Mouse (Mus musculus) liver, embryonic 12.5 days (tissue): ENCODE results near the gene Phkg1. TPM values are rescaled to one million over a fixed set of nuclear protein-coding genes. Genes with fewer than 3 reads are reported as not detected.

Source experiments
- ATAC-seq: fragments of 200-750 bp; cut with Nextera tagmentation; 2 replicates; pipeline ENCODE4 v1.8.0; 2017; ENCODE audit warnings: moderate number of reproducible peaks, mild to moderate bottlenecking, moderate library complexity
- H3K27ac ChIP-seq: fragments of 300-500 bp; sonication (generic); 2 replicates; pipeline ENCODE4 v1.5.1; 2016; ENCODE audit warnings: mild to moderate bottlenecking
- H3K27me3 ChIP-seq: fragments of 300-500 bp; sonication (generic); replicated peaks from 2 replicates; pipeline ENCODE4 v1.6.1; 2016; ENCODE audit warnings: mild to moderate bottlenecking, moderate library complexity
- H3K36me3 ChIP-seq: fragments of 300-500 bp; sonication (generic); 2 replicates; pipeline ENCODE4 v1.6.1; 2016; ENCODE audit warnings: mild to moderate bottlenecking, moderate library complexity
- H3K4me1 ChIP-seq: fragments of 300-500 bp; sonication (generic); 2 replicates; pipeline ENCODE4 v1.6.1; 2016
- H3K4me2 ChIP-seq: fragments of 300-500 bp; sonication (generic); 2 replicates; pipeline ENCODE4 v1.6.1; 2016; ENCODE audit warnings: mild to moderate bottlenecking, moderate library complexity
- H3K4me3 ChIP-seq: fragments of 300-500 bp; sonication (generic); 2 replicates; pipeline ENCODE4 v1.5.1; 2016; ENCODE audit warnings: mild to moderate bottlenecking, moderate library complexity
- H3K9ac ChIP-seq: fragments of 300-500 bp; sonication (generic); 2 replicates; pipeline ENCODE4 v1.6.1; 2016; ENCODE audit warnings: mild to moderate bottlenecking, moderate library complexity
- H3K9me3 ChIP-seq: fragments of 300-500 bp; sonication (generic); replicated peaks from 2 replicates; pipeline ENCODE4 v1.6.1; 2016; ENCODE audit warnings: mild to moderate bottlenecking, moderate library complexity
- WGBS: fragments of 180-500 bp; shearing (Covaris S2); methylation state at CpG from one replicate; pipeline ENCODE4 v1.1.7; 2016; ENCODE audit not compliant: insufficient replicate concordance; 5-methylcytosine and 5-hydroxymethylcytosine counted together
- polyA plus RNA-seq: library from polyadenylated mRNA; unstranded; fragments of >200 nt; fragmentation: Nextera tagmentation; extraction: Ambion mirVana; gene quantifications from 2 replicates; pipeline ENCODE4 v1.2.1, GENCODE M21; 2016

Phkg1 gene
- polyA plus RNA-seq, 1 experiment from 2014 or later, result 0.23 TPM

GRCm38 (mm10) chr5:129865841-129866240 lies 32.5 kb downstream of the Phkg1 start:
- 65% methylated on average over 12 of the region's 12 CpGs for WGBS
- H3K27ac ChIP-seq, result no peak overlapping the region
- H3K36me3 ChIP-seq, result peaks cover 21% of the 10 kb centered on the region

GRCm38 (mm10) chr5:129864467-129864866 lies 33.9 kb downstream of the Phkg1 start:
- no peak for ATAC-seq
- Histone ChIP-seq H3K27ac (no peak overlapping the region), H3K9me3 (no peaks in the 10 kb centered on the region; the same call in 1 of the 2 replicates), H3K27me3 (no peaks in the 10 kb centered on the region; the same call in 1 of the 2 replicates), H3K9ac (peak overlapping the region; percentile 30; the same call in 1 of the 2 replicates), H3K4me2 (peak overlapping the region; percentile 47), H3K36me3 (peaks cover 35% of the 10 kb centered on the region), H3K4me3 (no peak overlapping the region), H3K4me1 (peaks cover 15% of the 10 kb centered on the region)
- WGBS, result 12% methylated on average over 18 of the region's 18 CpGs

More at GRCm38 (mm10) chr5:129865841-129866240, 32.5 kb downstream of the Phkg1 start:
- H3K27me3 ChIP-seq, result no peaks in the 10 kb centered on the region; the same call in 1 of the 2 replicates
- H3K9me3 ChIP-seq, result no peaks in the 10 kb centered on the region; the same call in 1 of the 2 replicates
- H3K4me3 ChIP-seq, result no peak overlapping the region
- H3K4me1 ChIP-seq, result peaks cover 15% of the 10 kb centered on the region
- no peak for ATAC-seq
- no peak overlapping the region for H3K9ac ChIP-seq
- no peak overlapping the region for H3K4me2 ChIP-seq

- no peaks in the 10 kb centered on the region; the same call in 1 of the 2 replicates for H3K9me3 ChIP-seq
- H3K4me1 ChIP-seq, result peaks cover 15% of the 10 kb centered on the region
- H3K36me3 ChIP-seq, result peaks cover 54% of the 10 kb centered on the region
- H3K4me2 ChIP-seq, result no peak overlapping the region
- ATAC-seq, result no peak
- H3K27ac ChIP-seq, result no peak overlapping the region
- 90% methylated on average over 6 of the region's 6 CpGs for WGBS
- no peak overlapping the region for H3K9ac ChIP-seq
- no peak overlapping the region for H3K4me3 ChIP-seq
- no peaks in the 10 kb centered on the region; the same call in 1 of the 2 replicates for H3K27me3 ChIP-seq
Measured at GRCm38 (mm10) chr5:129862325-129862724, 36.0 kb downstream of the Phkg1 start.

- WGBS, result 82% methylated on average over 5 of the region's 5 CpGs
- Histone ChIP-seq H3K27ac (no peak overlapping the region), H3K36me3 (peaks cover 83% of the 10 kb centered on the region), H3K4me2 (no peak overlapping the region), H3K4me1 (no peaks in the 10 kb centered on the region), H3K4me3 (no peak overlapping the region), H3K9me3 (no peaks in the 10 kb centered on the region), H3K27me3 (no peaks in the 10 kb centered on the region), H3K9ac (no peak overlapping the region)
- no peak for ATAC-seq
Measured at GRCm38 (mm10) chr5:129856414-129856813, 41.9 kb downstream of the Phkg1 start.

- Histone ChIP-seq H3K27ac (no peak overlapping the region), H3K4me3 (no peak overlapping the region), H3K27me3 (no peaks in the 10 kb centered on the region), H3K9me3 (no peaks in the 10 kb centered on the region), H3K4me1 (no peaks in the 10 kb centered on the region), H3K4me2 (no peak overlapping the region), H3K36me3 (peaks cover 80% of the 10 kb centered on the region), H3K9ac (no peak overlapping the region)
- WGBS, result 61% methylated on average over 5 of the region's 5 CpGs
- ATAC-seq, result no peak
Measured at GRCm38 (mm10) chr5:129855163-129855562, 43.2 kb downstream of the Phkg1 start.

- 43% methylated on average over 8 of the region's 8 CpGs for WGBS
- Histone ChIP-seq H3K36me3 (peaks cover 46% of the 10 kb centered on the region), H3K27me3 (no peaks in the 10 kb centered on the region), H3K27ac (peak overlapping the region; percentile 79; the same call in 1 of the 2 replicates), H3K4me3 (peak overlapping the region; percentile 71), H3K9ac (peak overlapping the region; percentile 79), H3K9me3 (no peaks in the 10 kb centered on the region), H3K4me1 (peaks cover 27% of the 10 kb centered on the region), H3K4me2 (peak overlapping the region; percentile 73)
- no peak for ATAC-seq
Measured at GRCm38 (mm10) chr5:129847558-129847820, 50.9 kb downstream of the Phkg1 start.

GRCm38 (mm10) chr5:129846752-129847557 lies 51.4 kb downstream of the Phkg1 start, which contains the start of gene Sumf2:
Gene Sumf2, plus strand, starts transcription at chr5:129846986.
- Histone ChIP-seq H3K36me3 (peaks cover 46% of the 10 kb centered on the region), H3K27me3 (no peaks in the 10 kb centered on the region), H3K9me3 (no peaks in the 10 kb centered on the region), H3K9ac (peak within 1 kb of the TSS; percentile 79), H3K4me2 (peak within 1 kb of the TSS; percentile 73), H3K27ac (peak within 1 kb of the TSS; percentile 79), H3K4me3 (peak within 1 kb of the TSS; percentile 71), H3K4me1 (peaks cover 27% of the 10 kb centered on the region)
- WGBS, result 9% methylated on average over 22 of the region's 22 CpGs
- ATAC-seq, result peak; percentile 98

- Histone ChIP-seq H3K27me3 (no peaks in the 10 kb centered on the region), H3K4me3 (no peak overlapping the region), H3K4me2 (no peak overlapping the region), H3K4me1 (peaks cover 27% of the 10 kb centered on the region), H3K9ac (no peak overlapping the region), H3K9me3 (no peaks in the 10 kb centered on the region), H3K27ac (0 out of 2 replicates have a peak overlapping the region, but pooled peaks have one; percentile 41), H3K36me3 (peaks cover 33% of the 10 kb centered on the region)
- no peak for ATAC-seq
- WGBS, result 90% methylated on average over 5 of the region's 5 CpGs
Measured at GRCm38 (mm10) chr5:129844848-129845247, 53.5 kb downstream of the Phkg1 start.

Other genes with a start within 250 kb of the Phkg1 start
- 1.2 TPM in 2 replicates for gene Zfp11, start 228.4 kb downstream of the Phkg1 start, polyA plus RNA-seq
- gene Sept14, start 190.0 kb downstream of the Phkg1 start, polyA plus RNA-seq, result not detected in 2 replicates
- 139 and 145 TPM in 2 replicates for gene Mrps17, start 183.1 kb downstream of the Phkg1 start, polyA plus RNA-seq
- gene Nipsnap2, start 173.5 kb downstream of the Phkg1 start, polyA plus RNA-seq, result 32.8 and 36.9 TPM in 2 replicates
- gene Psph, start 111.1 kb downstream of the Phkg1 start, polyA plus RNA-seq, result 88.0 and 88.7 TPM in 2 replicates
- 34.1 and 36.2 TPM in 2 replicates for gene Sumf2, start 51.6 kb downstream of the Phkg1 start, polyA plus RNA-seq
- gene Chchd2, start 11.1 kb downstream of the Phkg1 start, polyA plus RNA-seq, result 607 and 628 TPM in 2 replicates
- gene Zbed5, start 2.8 kb downstream of the Phkg1 start, polyA plus RNA-seq, result 1.7 and 1.8 TPM in 2 replicates
- 0.87 and 0.92 TPM in 2 replicates for gene Nupr1l, start 10.0 kb upstream of the Phkg1 start, polyA plus RNA-seq
- 29.8 and 31.2 TPM in 2 replicates for gene Vkorc1l1, start 43.4 kb upstream of the Phkg1 start, polyA plus RNA-seq
- 44.8 and 49.1 TPM in 2 replicates for gene Gusb, start 104.5 kb upstream of the Phkg1 start, polyA plus RNA-seq
- gene Asl, start 130.7 kb upstream of the Phkg1 start, polyA plus RNA-seq, result 39.1 and 41.1 TPM in 2 replicates
- 33.9 and 34.7 TPM in 2 replicates for gene Crcp, start 130.7 kb upstream of the Phkg1 start, polyA plus RNA-seq
- gene Tpst1, start 174.8 kb upstream of the Phkg1 start, polyA plus RNA-seq, result 37.1 and 37.2 TPM in 2 replicates
- gene Kctd7, start 246.3 kb upstream of the Phkg1 start, polyA plus RNA-seq, result 7.8 and 8.0 TPM in 2 replicates